Mouse (Mus musculus) right cerebral cortex, postnatal 36 days (tissue): ENCODE data around the gene Epb41l4b.

Experiments used
- DNase-seq, 2 experiments: peaks; one replicate each; pipeline ENCODE4 v3.0.0; 2022; ENCODE audit warnings: low spot score in 2 of 2, mixed read lengths in 1 of 2

The Epb41l4b gene

GRCm38 (mm10) chr4:57143026-57143937 lies at the start of gene Epb41l4b:
Epb41l4b (minus strand) TSS chr4:57143437.
- peak; percentile 77 to 79 for DNase-seq

- DNase-seq: no peak
Observed at GRCm38 (mm10) chr4:57191543-57192283, 48.5 kb upstream of the Epb41l4b start.

DNA sequence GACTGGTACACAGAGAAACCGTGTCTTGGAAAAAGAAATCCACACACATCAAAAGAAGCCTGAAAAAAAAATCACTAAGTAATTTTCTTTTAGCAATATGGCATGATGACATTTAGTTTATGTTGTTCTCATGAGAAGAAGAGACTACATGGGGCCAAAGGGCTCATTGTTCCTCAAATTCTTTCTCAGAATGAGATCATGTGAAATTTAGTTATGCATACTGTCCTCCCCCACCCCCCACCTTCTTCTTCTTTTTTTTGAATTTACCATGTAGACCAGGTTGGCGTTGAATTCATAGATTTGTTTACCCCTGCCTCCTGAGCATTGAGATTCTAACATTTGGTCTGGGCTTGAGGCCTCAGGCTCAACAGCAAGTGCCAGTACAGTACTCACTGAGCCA lies 46.6 kb upstream of the Epb41l4b start:
- DNase-seq: no peak

DNA sequence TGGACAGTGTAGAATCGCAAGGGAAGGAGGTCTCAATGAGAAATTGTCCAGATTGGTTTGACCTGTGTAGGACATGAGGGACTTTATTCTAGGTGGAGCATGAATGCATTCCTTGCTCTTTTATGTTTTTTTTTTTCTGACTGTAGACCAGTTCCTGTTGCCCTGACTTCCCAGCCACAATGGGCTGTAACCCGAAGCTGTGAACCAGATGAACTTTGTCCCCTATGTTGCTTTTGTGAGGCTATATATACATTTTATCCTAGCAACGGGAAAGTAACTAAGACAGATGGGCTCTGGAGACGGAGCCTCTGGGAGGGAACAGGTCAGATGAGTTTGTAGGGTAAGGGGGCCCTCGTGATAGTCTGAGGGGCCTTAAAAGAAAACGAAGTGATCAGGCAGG lies 42.8 kb upstream of the Epb41l4b start:
- no peak for DNase-seq

- DNase-seq: no peak
Observed at GRCm38 (mm10) chr4:57185462-57185861, 42.2 kb upstream of the Epb41l4b start.

DNA sequence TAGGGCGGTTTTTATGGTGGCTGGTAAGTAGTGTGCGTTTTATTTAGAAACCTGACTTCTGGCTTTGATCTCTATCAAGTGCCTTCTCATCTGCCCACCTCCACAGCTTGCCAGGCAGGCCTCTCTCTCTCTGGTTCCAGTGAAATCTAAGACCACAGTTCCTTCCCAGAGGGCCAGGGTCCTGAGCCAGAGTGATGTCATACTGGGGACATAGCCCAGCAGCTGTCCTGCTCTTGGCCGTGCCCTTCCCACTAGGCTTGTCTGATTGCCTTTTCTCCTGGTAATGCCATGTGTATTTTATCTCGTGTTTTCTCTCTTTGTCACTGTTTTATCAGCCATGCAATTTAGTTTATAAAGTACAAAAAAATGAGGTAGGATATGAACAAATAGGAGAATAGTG lies 40.3 kb upstream of the Epb41l4b start:
- no peak for DNase-seq

GRCm38 (mm10) chr4:57181538-57181937 lies 38.3 kb upstream of the Epb41l4b start:
- no peak for DNase-seq

DNA sequence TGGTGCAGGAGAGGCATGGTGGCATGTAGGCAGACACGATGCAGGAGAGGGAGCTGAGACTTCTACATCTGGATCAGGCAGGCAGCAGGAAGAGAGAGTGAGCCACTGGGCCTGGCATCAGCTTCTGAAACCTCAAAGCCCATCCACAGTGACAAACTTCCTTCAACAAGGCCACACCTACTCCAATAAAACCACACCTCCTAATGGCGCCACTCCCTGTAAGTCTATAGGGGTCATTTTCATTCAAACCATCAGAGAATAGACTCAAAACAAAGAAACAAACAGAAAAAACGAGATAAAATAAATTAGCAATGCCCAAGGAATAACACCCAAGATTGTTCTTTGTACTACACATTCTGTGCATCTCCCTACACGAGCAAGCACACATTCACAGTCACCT lies 35.6 kb upstream of the Epb41l4b start:
- no peak for DNase-seq

DNA sequence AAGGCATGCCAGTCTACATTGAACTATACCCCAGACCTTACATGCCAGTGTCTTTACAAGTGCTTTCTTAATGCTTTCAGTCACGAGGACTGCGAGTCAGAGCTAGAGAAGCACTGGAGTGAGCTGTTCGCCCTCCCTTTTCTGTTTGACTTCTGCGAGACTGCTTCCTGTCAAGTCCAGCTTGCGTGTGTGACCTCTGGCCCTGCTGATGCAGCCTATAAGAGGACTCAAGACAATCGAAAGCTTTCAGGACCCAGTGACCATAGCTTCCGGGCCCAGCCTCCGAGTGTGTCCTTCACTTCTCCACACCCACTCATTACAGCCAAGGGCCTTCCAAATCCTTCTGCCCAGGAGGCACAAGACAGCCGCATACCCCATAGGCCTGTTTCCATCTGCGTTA lies 32.1 kb upstream of the Epb41l4b start:
- no peak for DNase-seq

DNA sequence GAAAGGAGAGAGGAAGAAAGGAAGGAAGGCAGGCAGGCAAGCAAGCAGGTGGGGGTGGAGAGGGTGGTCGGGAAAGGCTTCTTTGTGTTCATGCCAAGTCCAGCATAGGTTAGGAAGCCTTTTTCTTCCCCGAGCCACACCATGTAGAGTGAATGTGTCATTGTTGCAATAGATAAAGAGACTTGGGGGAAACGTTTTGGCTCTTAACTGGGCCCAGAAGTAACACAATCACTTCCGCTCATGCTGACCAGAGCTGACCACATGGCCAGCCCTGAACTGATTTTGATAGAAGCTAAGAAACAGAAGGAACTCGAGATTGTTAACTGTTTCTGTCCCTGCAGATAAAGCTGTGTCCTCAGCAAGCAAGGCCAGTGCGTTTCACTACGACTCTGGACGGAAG lies 29.6 kb upstream of the Epb41l4b start:
- DNase-seq: no peak

GRCm38 (mm10) chr4:57171817-57172216 lies 28.6 kb upstream of the Epb41l4b start:
- no peak for DNase-seq

DNA sequence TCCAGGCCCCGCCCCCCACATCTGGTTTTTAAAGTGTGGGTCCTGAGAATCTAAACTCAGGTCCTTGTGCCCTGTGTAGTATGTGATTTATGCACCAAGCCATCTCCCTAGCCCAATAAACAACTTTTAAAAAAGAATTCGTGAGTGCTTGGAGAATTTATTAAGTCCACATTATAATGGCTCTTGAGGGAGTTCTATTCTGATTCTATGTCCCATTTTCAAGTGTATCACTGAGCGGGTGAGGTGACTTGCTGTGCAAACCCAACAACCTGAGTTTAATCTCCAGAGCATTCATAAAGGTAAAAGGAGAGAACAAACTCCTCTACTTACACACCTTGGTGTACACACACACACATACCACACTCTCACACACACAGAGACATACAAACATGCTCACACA lies 25.4 kb upstream of the Epb41l4b start:
- DNase-seq: no peak

- no peak for DNase-seq
Observed at GRCm38 (mm10) chr4:57168277-57168676, 25.0 kb upstream of the Epb41l4b start.

DNA sequence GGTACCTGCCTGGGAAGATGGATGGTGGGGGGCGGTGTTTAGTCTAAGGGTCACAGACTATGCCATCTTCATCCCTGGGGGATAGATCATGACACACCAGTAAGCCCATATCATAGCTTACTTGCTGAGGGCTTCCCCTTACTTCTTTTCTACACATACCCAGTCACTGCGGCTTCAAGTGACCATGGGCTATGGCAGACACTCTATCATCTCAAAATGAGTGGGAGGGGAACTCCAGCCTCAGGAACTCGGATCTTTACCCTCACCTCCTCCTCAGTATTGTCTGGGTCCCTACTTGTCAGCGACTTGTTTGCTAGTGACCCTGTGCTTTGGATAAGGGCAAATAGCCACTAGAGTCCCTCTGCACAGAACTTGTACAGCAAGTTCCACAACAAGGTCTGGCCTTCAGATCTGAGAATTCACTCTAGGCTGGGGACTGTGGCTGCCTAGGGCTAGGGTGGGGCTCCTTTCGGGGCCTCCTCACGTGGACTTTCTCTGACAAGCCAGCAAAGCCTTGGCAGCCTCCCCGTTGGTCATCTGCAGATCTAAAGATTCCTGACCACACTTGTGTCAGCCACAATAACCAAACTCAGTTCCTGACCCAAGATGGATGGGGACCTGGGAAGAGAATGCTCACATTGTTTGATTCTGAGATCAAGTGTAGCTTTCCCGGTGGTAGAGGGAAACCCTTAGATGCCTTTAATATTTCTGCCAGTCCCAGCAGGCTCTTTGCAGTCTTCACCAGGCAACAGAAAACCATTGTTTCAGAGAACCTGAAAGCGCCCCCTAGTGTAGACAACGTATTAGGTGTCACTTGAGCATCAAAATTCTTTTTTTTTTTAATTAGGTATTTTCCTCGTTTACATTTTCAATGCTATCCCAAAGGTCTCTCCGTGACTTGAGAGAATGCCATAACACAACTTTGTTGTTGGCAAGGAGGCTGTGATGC lies 24.0 kb upstream of the Epb41l4b start:
- no peak for DNase-seq

DNA sequence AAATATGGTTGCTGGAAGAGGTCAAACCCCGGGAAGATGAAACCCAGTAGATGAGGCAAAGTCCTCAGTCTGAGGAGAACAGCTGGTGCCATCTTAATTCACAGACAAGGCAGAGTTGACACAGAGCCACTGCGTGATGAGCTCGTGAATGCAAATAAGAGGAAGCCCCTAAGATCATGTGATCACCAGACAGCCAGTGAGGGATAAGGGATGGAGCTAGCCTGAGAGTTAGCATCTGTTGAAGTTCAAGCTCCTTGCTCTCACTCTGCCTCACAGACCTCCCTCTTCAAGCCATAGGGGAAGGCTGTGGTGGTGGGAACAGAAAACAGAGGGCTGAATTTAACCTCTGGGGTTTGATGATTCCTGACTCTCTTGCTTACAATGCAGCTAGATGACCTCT lies 22.4 kb upstream of the Epb41l4b start:
- DNase-seq: no peak

DNA sequence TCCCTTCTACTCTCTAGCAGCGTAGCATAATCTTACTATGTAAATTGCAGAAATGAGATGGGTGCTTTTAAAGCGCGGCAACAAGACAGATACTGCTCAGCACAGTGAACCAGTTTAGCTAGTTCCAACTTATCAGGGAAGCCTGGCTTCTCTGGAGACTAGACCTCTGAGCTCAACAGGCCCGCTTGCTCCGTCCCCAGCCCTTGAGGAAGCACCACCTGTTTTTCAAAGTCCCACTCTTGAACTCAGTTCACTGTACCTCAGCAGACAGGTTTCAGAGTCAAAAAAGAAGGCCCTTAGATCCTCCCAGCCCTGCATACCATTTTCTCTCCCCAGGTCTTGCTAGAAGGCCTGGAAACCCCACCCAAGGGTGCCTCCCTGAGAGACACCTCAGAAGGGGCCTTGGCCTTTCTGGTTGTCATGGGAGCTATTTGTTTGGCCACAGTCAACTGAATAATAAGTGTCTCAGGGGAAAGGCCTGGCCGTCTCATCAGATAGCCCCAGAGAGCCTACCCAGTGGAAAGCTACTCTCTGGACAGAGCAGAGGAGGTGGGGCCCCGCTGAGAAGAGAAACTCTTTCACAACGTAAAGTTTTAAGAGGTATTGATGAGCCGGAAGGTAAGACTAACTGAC lies 21.5 kb upstream of the Epb41l4b start:
- DNase-seq: no peak

- DNase-seq: no peak
Observed at GRCm38 (mm10) chr4:57162789-57163722, 19.8 kb upstream of the Epb41l4b start.

DNA sequence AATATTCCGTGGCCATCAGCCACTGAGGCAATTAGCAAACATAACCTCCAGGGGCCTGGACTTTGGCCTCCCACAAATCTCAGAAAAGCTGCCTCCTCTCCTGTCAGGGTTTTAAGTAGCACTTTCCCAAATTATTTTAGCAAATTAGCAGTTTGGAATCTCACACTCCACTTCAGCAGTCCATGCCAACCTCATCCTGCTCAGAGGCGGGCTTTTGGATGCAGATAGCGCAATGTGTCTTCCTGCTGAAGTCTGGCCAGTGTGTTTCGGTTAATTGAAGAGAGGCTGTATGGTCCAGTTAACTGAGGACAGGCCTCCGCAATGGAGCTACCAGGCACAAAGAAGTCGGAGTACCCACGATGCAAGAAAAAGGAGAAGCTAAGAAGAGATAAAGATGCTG lies 17.3 kb upstream of the Epb41l4b start:
- DNase-seq: no peak

- DNase-seq: no peak
Observed at GRCm38 (mm10) chr4:57156549-57157169, 13.4 kb upstream of the Epb41l4b start.

GRCm38 (mm10) chr4:57153838-57154237 lies 10.6 kb upstream of the Epb41l4b start:
- no peak for DNase-seq
